Mouse (Mus musculus) hindbrain, embryonic 14.5 days (tissue): ENCODE measurements around the gene Plet1. TPM values are rescaled to one million over a fixed set of nuclear protein-coding genes. Genes with fewer than 3 reads are reported as not detected.
A peak's percentile ranks its signal among the peaks of the same experiment; 100 is the strongest.

ENCODE experiments used
- ATAC-seq: fragments of 200-750 bp; cut with Nextera tagmentation; 2 replicates; pipeline ENCODE4 v1.8.0; 2017; ENCODE audit warnings: moderate number of reproducible peaks, mild to moderate bottlenecking, moderate TSS enrichment, moderate library complexity; ENCODE audit not compliant: low FRiP score
- DNase-seq: peaks from one replicate; pipeline ENCODE4 v3.0.0-alpha.2; 2015; ENCODE audit warnings: low spot score
- H3K27ac ChIP-seq: fragments of 300-500 bp; sonication (generic); 2 replicates; pipeline ENCODE4 v1.5.1; 2014; ENCODE audit warnings: mild to moderate bottlenecking, moderate library complexity
- H3K27me3 ChIP-seq: fragments of 300-500 bp; sonication (generic); 2 replicates; pipeline ENCODE4 v1.6.1; 2014; ENCODE audit warnings: mild to moderate bottlenecking, low read length, mixed read lengths; ENCODE audit not compliant: control insufficient read depth, insufficient read depth
- H3K36me3 ChIP-seq: fragments of 300-500 bp; sonication (generic); replicated peaks from 2 replicates; pipeline ENCODE4 v1.6.1; 2014; ENCODE audit not compliant: control insufficient read depth, insufficient read depth
- H3K4me1 ChIP-seq: fragments of 300-500 bp; sonication (generic); replicated peaks from 2 replicates; pipeline ENCODE4 v1.6.1; 2014; ENCODE audit warnings: antibody characterized with exemption, low read length, mixed read lengths; ENCODE audit not compliant: control insufficient read depth, insufficient read depth
- H3K4me2 ChIP-seq: fragments of 300-500 bp; sonication (generic); replicated peaks from 2 replicates; pipeline ENCODE4 v1.6.1; 2014; ENCODE audit warnings: mild to moderate bottlenecking, moderate library complexity
- H3K4me3 ChIP-seq: fragments of 300-500 bp; sonication (generic); replicated peaks from 2 replicates; pipeline ENCODE4 v1.5.1; 2014; ENCODE audit warnings: mild to moderate bottlenecking, low read length
- H3K9ac ChIP-seq: fragments of 300-500 bp; sonication (generic); 2 replicates; pipeline ENCODE4 v1.6.1; 2014
- H3K9me3 ChIP-seq: fragments of 300-500 bp; sonication (generic); 2 replicates; pipeline ENCODE4 v1.6.1; 2016; ENCODE audit warnings: low read length; ENCODE audit not compliant: control insufficient read depth
- WGBS: fragments of 180-500 bp; shearing (Covaris S2); extraction: QIAGEN DNeasy Blood & Tissue Kit; methylation state at CpG from one replicate; pipeline ENCODE4 v1.1.7; 2014; 5-methylcytosine and 5-hydroxymethylcytosine counted together
- polyA plus RNA-seq: library from polyadenylated mRNA; unstranded; fragments of >200 nt; fragmentation: Nextera tagmentation; extraction: Ambion mirVana; gene quantifications from 2 replicates; pipeline ENCODE4 v1.2.1, GENCODE M21; 2014

Plet1 gene
- polyA plus RNA-seq, 1 experiment from 2014 or later: 0.24 TPM

- 88% methylated on average over 7 of the region's 7 CpGs for WGBS
- Histone ChIP-seq H3K9ac (no peak overlapping the region), H3K4me2 (no peak overlapping the region), H3K27ac (no peak overlapping the region), H3K4me1 (no peaks in the 10 kb centered on the region), H3K27me3 (no peaks in the 10 kb centered on the region), H3K36me3 (no peaks in the 10 kb centered on the region), H3K9me3 (no peaks in the 10 kb centered on the region), H3K4me3 (no peak overlapping the region)
- DNase-seq (no peak), ATAC-seq (no peak)
These were observed 42.3 kb downstream of the Plet1 start for GRCm38 (mm10) chr9:50536603-50537135.

DNA sequence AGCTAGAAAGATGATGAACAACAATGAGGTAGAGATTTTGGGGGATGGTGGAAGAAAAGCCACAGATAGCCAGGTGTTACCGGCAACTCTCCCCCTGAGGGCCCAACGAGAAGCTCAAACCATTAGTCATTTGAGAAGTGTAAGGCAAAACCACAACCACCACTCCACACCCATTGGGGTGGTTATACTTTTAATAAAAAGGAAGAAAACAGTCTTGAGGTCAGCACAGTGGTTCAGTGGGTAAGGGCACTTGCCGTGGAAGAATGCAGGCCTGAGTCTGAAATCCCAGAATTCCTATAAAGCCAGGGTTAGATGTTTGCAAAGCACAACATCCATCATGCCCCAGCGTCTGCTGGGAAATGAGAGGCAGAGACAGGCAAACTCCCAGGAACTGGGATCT is 43.0 kb downstream of the Plet1 start:
- 84% methylated on average over 4 of the region's 4 CpGs for whole genome bisulfite sequencing
- H3K36me3 ChIP-seq: no peaks in the 10 kb centered on the region
- H3K4me2 ChIP-seq: no peak overlapping the region
- DNase-seq (no peak), ATAC-seq (no peak)
- no peaks in the 10 kb centered on the region for H3K27me3 ChIP-seq
- no peak overlapping the region for H3K9ac ChIP-seq
- H3K9me3 ChIP-seq: no peaks in the 10 kb centered on the region
- no peaks in the 10 kb centered on the region for H3K4me1 ChIP-seq
- H3K4me3 ChIP-seq: no peak overlapping the region
- H3K27ac ChIP-seq: no peak overlapping the region

GRCm38 (mm10) chr9:50540170-50540569 is 45.8 kb downstream of the Plet1 start:
- Histone ChIP-seq H3K27me3 (no peaks in the 10 kb centered on the region), H3K4me2 (no peak overlapping the region), H3K27ac (no peak overlapping the region), H3K4me3 (no peak overlapping the region), H3K4me1 (no peaks in the 10 kb centered on the region), H3K36me3 (no peaks in the 10 kb centered on the region), H3K9me3 (no peaks in the 10 kb centered on the region), H3K9ac (no peak overlapping the region)
- no peak for ATAC-seq
- WGBS: 78% methylated on average over 7 of the region's 7 CpGs
- DNase-seq: no peak

DNA sequence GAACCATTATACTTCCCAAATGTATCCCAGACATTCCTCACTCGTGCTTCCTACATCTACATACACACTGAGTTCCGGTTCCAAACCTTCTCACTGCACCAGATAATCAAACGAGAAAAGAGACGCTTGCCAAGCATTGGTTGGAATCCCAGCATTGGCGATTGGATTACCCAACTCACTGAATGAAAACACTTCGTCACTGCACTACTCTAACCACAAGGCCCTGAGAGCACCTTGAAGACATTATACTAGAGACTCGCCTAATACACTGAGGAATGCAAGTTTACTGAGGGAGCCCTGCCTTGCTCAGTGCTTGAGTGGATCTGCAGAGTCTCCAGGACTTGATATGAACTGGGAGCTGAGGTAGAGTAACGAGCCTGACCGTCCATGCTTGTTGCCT is 48.1 kb downstream of the Plet1 start:
- H3K27ac ChIP-seq: no peak overlapping the region
- H3K9me3 ChIP-seq: no peaks in the 10 kb centered on the region
- no peak overlapping the region for H3K4me2 ChIP-seq
- DNase-seq (no peak), ATAC-seq (no peak)
- no peaks in the 10 kb centered on the region for H3K4me1 ChIP-seq
- no peaks in the 10 kb centered on the region for H3K36me3 ChIP-seq
- H3K9ac ChIP-seq: no peak overlapping the region
- no peak overlapping the region for H3K4me3 ChIP-seq
- H3K27me3 ChIP-seq: no peaks in the 10 kb centered on the region
- 81% methylated on average over 9 of the region's 9 CpGs for WGBS

GRCm38 (mm10) chr9:50547859-50548478 is 53.6 kb downstream of the Plet1 start:
- H3K36me3 ChIP-seq: no peaks in the 10 kb centered on the region
- H3K27ac ChIP-seq: no peak overlapping the region
- no peak overlapping the region for H3K9ac ChIP-seq
- H3K4me1 ChIP-seq: no peaks in the 10 kb centered on the region
- DNase-seq (no peak), ATAC-seq (no peak)
- no peak overlapping the region for H3K4me2 ChIP-seq
- H3K4me3 ChIP-seq: no peak overlapping the region
- 64% methylated on average over 5 of the region's 5 CpGs for WGBS
- no peaks in the 10 kb centered on the region for H3K27me3 ChIP-seq
- H3K9me3 ChIP-seq: no peaks in the 10 kb centered on the region

DNA sequence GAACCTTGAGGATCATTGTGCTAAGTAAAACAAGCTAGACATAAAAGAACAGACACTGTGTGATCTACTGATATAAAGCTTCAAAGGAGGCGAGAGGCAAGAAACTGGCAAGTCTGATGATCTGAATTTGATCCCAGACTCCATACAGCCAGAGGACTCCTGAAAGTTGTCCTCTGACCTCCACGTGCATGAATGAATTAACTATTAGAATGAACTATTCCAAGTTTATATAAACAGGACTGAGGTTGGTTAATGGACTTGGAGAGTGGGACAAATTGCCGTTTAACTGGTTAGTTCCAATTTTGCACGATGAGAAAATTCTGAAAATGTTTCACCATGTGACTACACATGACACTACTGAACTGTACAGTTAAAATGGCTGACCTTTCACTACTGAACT is 54.6 kb downstream of the Plet1 start:
- WGBS: 87% methylated on average over 4 of the region's 4 CpGs

DNA sequence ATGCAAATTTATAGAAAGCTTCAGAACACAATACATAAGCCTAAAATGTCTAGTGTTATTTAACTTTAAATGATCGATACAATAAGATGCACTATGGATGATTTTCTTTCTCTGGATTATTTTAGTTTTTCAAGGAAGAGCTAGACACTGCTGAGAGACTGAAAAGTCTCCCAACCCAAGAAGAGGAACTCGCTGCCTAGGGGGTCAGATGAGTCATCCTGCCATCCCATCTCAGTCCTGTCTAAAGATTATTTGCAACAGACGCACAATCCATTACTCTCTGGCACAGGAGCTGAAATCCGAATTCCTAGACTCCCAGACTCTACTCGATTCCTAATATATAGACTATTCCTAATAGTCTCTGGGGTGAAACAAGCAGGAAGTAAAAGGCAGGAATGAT is 57.9 kb downstream of the Plet1 start:
- no peaks in the 10 kb centered on the region for H3K9me3 ChIP-seq
- H3K4me1 ChIP-seq: no peaks in the 10 kb centered on the region; the same call in 1 of the 2 replicates
- DNase-seq: no peak
- no peak overlapping the region for H3K9ac ChIP-seq
- no peaks in the 10 kb centered on the region for H3K36me3 ChIP-seq
- H3K4me3 ChIP-seq: no peak overlapping the region
- H3K27ac ChIP-seq: no peak overlapping the region
- no peaks in the 10 kb centered on the region for H3K27me3 ChIP-seq
- no peak overlapping the region for H3K4me2 ChIP-seq
- 83% methylated on average over 5 of the region's 5 CpGs for WGBS
- ATAC-seq: no peak

More for the DNA sequence above, 54.6 kb downstream of the Plet1 start:
- Histone ChIP-seq H3K4me1 (no peaks in the 10 kb centered on the region; the same call in 1 of the 2 replicates), H3K27ac (no peak overlapping the region), H3K4me2 (no peak overlapping the region), H3K9me3 (no peaks in the 10 kb centered on the region), H3K4me3 (no peak overlapping the region), H3K36me3 (no peaks in the 10 kb centered on the region), H3K27me3 (no peaks in the 10 kb centered on the region), H3K9ac (no peak overlapping the region)
- DNase-seq: no peak
- no peak for ATAC-seq

DNA sequence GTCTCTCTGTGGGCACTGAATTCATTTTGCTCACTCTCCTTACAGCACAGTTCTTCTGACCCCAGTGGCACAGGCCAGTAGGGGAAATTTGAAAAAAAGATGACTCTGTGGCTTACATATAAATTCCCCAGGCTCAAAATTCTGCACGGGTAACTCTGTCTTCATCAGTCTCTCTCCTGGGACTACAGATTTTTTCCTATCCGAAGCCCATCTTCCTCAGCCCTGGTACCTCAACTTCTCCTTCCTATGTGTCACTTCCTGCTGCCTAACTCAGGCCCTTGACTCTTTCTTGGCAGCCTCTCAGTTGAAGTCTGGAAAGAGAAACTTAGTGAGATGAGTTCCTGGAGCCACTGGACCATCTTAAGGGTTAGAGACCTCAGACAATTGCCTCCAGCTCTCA is 59.2 kb downstream of the Plet1 start:
- H3K9me3 ChIP-seq: no peaks in the 10 kb centered on the region
- no peak overlapping the region for H3K9ac ChIP-seq
- H3K36me3 ChIP-seq: no peaks in the 10 kb centered on the region
- no peak overlapping the region for H3K27ac ChIP-seq
- no peak overlapping the region for H3K4me2 ChIP-seq
- H3K27me3 ChIP-seq: no peaks in the 10 kb centered on the region
- WGBS: 86% methylated on average over 2 of the region's 2 CpGs
- no peaks in the 10 kb centered on the region; the same call in 1 of the 2 replicates for H3K4me1 ChIP-seq
- DNase-seq (no peak), ATAC-seq (no peak)
- H3K4me3 ChIP-seq: no peak overlapping the region

DNA sequence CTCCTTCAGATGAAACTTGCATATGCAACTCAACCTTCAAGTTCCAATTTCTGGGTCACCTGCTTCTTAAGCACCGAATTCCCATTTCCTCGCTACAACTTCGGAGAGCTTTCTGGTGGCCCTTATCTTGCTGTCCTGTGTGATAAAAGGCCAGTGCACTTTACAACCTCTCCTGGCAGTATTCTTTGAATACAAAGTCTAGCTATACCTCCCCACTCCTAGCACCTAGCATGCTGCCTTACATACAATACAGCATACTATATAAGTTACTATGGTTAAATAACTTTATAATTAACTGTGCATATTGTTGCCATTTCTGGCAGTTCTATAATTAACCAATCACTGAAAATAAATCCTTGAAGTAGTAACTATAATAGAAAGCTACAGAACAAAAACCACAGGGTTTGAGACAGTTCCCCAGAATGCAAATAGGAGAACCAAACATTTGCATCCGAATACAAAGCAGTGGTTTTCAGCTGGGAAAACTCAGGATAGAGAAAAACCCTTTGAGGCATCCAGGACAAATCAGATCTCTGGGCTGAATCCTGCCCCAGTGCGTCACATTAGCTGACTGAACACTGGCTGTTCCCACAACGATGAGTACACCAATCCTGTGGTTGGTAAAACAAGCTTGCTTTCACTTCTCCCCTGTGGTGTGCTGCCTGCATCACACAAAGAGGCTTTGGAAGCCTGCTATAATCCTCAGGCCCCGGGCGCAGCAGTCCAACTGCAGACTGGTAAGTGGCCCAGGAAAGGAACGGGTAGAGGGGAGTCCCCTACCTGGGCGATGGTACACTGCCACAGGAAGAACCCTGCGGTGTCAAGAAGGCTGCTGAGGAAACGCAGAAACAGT is 60.1 kb downstream of the Plet1 start, which contains the start of gene Il18:
Il18 (plus strand) TSS at position 587 of the 853 bp plus-strand sequence.
- WGBS: 24% methylated on average over 12 of the region's 12 CpGs

More for the DNA sequence above, 60.1 kb downstream of the Plet1 start, which contains the start of gene Il18:
- Histone ChIP-seq H3K9me3 (no peaks in the 10 kb centered on the region), H3K4me3 (peak within 1 kb of the TSS; percentile 11), H3K4me1 (no peaks in the 10 kb centered on the region; the same call in 1 of the 2 replicates), H3K4me2 (peak within 1 kb of the TSS; percentile 41), H3K27me3 (no peaks in the 10 kb centered on the region), H3K27ac (peak within 1 kb of the TSS; percentile 75), H3K36me3 (no peaks in the 10 kb centered on the region), H3K9ac (peak within 1 kb of the TSS; percentile 20)
- peak; percentile 75 for DNase-seq
- ATAC-seq: peak; percentile 93
